Mouse (Mus musculus): ENCODE measurements around the gene Runx2. TPM values are rescaled to one million over a fixed set of nuclear protein-coding genes. Genes with fewer than 3 reads are reported as not detected.
A peak's percentile ranks its signal among the peaks of the same experiment; 100 is the strongest.

Runx2 gene
- polyA plus RNA-seq, 1 experiment from 2014 or later: 0.23 TPM

GRCm38 (mm10) chr17:44677782-44678181 is 136.8 kb downstream of the Runx2 start:
- Histone ChIP-seq H3K9me3 (replicated peaks) (no peaks in the 10 kb centered on the region), H3K27ac (no peak overlapping the region), H3K27me3 (no peaks in the 10 kb centered on the region), H3K4me2 (no peak overlapping the region), H3K4me3 (no peak overlapping the region), H3K4me1 (replicated peaks) (peaks cover 6% of the 10 kb centered on the region), H3K36me3 (no peaks in the 10 kb centered on the region), H3K9ac (no peak overlapping the region)
- ATAC-seq (replicated peaks; ENCODE audit: insufficient number of reproducible peaks, insufficient read depth, low FRiP score, low read depth): no peak
- 55% methylated on average over 7 of the region's 7 CpGs for WGBS

- no peak overlapping the region for H3K4me3 ChIP-seq
- ATAC-seq (replicated peaks; ENCODE audit: insufficient number of reproducible peaks, insufficient read depth, low FRiP score, low read depth): no peak
- H3K36me3 ChIP-seq: no peaks in the 10 kb centered on the region
- H3K27ac ChIP-seq: peak overlapping the region; percentile 73
- no peaks in the 10 kb centered on the region for H3K27me3 ChIP-seq
- H3K4me2 ChIP-seq: peak overlapping the region; percentile 14; the same call in 1 of the 2 replicates
- H3K9me3 ChIP-seq (replicated peaks): no peaks in the 10 kb centered on the region
- H3K9ac ChIP-seq: no peak overlapping the region
- WGBS: 63% methylated on average over 7 of the region's 7 CpGs
- H3K4me1 ChIP-seq (replicated peaks): peaks cover 23% of the 10 kb centered on the region
Measured at GRCm38 (mm10) chr17:44672806-44673205, 141.8 kb downstream of the Runx2 start.

GRCm38 (mm10) chr17:44671946-44672692 is 142.5 kb downstream of the Runx2 start:
- Histone ChIP-seq H3K9me3 (replicated peaks) (no peaks in the 10 kb centered on the region), H3K4me1 (replicated peaks) (peaks cover 26% of the 10 kb centered on the region), H3K36me3 (no peaks in the 10 kb centered on the region), H3K27ac (peak overlapping the region; percentile 73), H3K9ac (no peak overlapping the region), H3K4me2 (peak overlapping the region; percentile 31), H3K4me3 (no peak overlapping the region), H3K27me3 (no peaks in the 10 kb centered on the region)
- WGBS: 34% methylated on average over 16 of the region's 16 CpGs
- peak; percentile 91 for ATAC-seq (replicated peaks; ENCODE audit: insufficient number of reproducible peaks, insufficient read depth, low FRiP score, low read depth)

GRCm38 (mm10) chr17:44669985-44670384 is 144.6 kb downstream of the Runx2 start:
- Histone ChIP-seq H3K4me3 (no peak overlapping the region), H3K27ac (no peak overlapping the region), H3K36me3 (no peaks in the 10 kb centered on the region), H3K27me3 (no peaks in the 10 kb centered on the region), H3K9me3 (replicated peaks) (no peaks in the 10 kb centered on the region), H3K4me2 (no peak overlapping the region), H3K4me1 (replicated peaks) (peaks cover 26% of the 10 kb centered on the region), H3K9ac (no peak overlapping the region)
- no peak for ATAC-seq (replicated peaks; ENCODE audit: insufficient number of reproducible peaks, insufficient read depth, low FRiP score, low read depth)
- WGBS: 47% methylated on average over 11 of the region's 11 CpGs

GRCm38 (mm10) chr17:44667346-44667745 is 147.3 kb downstream of the Runx2 start:
- H3K27ac ChIP-seq: no peak overlapping the region
- no peak overlapping the region for H3K4me3 ChIP-seq
- 47% methylated on average over 5 of the region's 5 CpGs for WGBS
- no peaks in the 10 kb centered on the region for H3K36me3 ChIP-seq
- H3K4me1 ChIP-seq (replicated peaks): peaks cover 18% of the 10 kb centered on the region
- H3K4me2 ChIP-seq: no peak overlapping the region
- no peaks in the 10 kb centered on the region for H3K27me3 ChIP-seq
- no peaks in the 10 kb centered on the region for H3K9me3 ChIP-seq (replicated peaks)
- H3K9ac ChIP-seq: no peak overlapping the region
- no peak for ATAC-seq (replicated peaks; ENCODE audit: insufficient number of reproducible peaks, insufficient read depth, low FRiP score, low read depth)

GRCm38 (mm10) chr17:44663872-44664271 is 150.7 kb downstream of the Runx2 start:
- 83% methylated on average over 7 of the region's 7 CpGs for WGBS
- ATAC-seq (replicated peaks; ENCODE audit: insufficient number of reproducible peaks, insufficient read depth, low FRiP score, low read depth): no peak
- H3K27me3 ChIP-seq: no peaks in the 10 kb centered on the region
- H3K4me2 ChIP-seq: no peak overlapping the region
- H3K27ac ChIP-seq: no peak overlapping the region
- peaks cover 3% of the 10 kb centered on the region; the same call in 1 of the 2 replicates for H3K4me1 ChIP-seq (replicated peaks)
- H3K36me3 ChIP-seq: no peaks in the 10 kb centered on the region
- H3K9me3 ChIP-seq (replicated peaks): no peaks in the 10 kb centered on the region
- H3K9ac ChIP-seq: no peak overlapping the region
- no peak overlapping the region for H3K4me3 ChIP-seq

- WGBS: 75% methylated on average over 1 of the region's 1 CpGs
- no peak overlapping the region for H3K4me3 ChIP-seq
- no peaks in the 10 kb centered on the region for H3K9me3 ChIP-seq (replicated peaks)
- H3K4me2 ChIP-seq: no peak overlapping the region
- H3K4me1 ChIP-seq (replicated peaks): peaks cover 3% of the 10 kb centered on the region; the same call in 1 of the 2 replicates
- no peak overlapping the region for H3K9ac ChIP-seq
- no peaks in the 10 kb centered on the region for H3K36me3 ChIP-seq
- ATAC-seq (replicated peaks; ENCODE audit: insufficient number of reproducible peaks, insufficient read depth, low FRiP score, low read depth): no peak
- H3K27me3 ChIP-seq: no peaks in the 10 kb centered on the region
- no peak overlapping the region for H3K27ac ChIP-seq
Measured at GRCm38 (mm10) chr17:44663208-44663607, 151.4 kb downstream of the Runx2 start.

GRCm38 (mm10) chr17:44662080-44662706 is 152.4 kb downstream of the Runx2 start:
- no peaks in the 10 kb centered on the region for H3K36me3 ChIP-seq
- H3K9me3 ChIP-seq (replicated peaks): no peaks in the 10 kb centered on the region
- no peak overlapping the region for H3K4me3 ChIP-seq
- H3K27me3 ChIP-seq: no peaks in the 10 kb centered on the region
- no peaks in the 10 kb centered on the region for H3K4me1 ChIP-seq (replicated peaks)
- no peak for ATAC-seq (replicated peaks; ENCODE audit: insufficient number of reproducible peaks, insufficient read depth, low FRiP score, low read depth)
- H3K4me2 ChIP-seq: no peak overlapping the region
- no peak overlapping the region for H3K27ac ChIP-seq
- 76% methylated on average over 6 of the region's 6 CpGs for WGBS
- H3K9ac ChIP-seq: no peak overlapping the region

GRCm38 (mm10) chr17:44660121-44660806 is 154.3 kb downstream of the Runx2 start:
- H3K36me3 ChIP-seq: no peaks in the 10 kb centered on the region
- no peaks in the 10 kb centered on the region for H3K27me3 ChIP-seq
- H3K9ac ChIP-seq: no peak overlapping the region
- 75% methylated on average over 7 of the region's 7 CpGs for WGBS
- ATAC-seq (replicated peaks; ENCODE audit: insufficient number of reproducible peaks, insufficient read depth, low FRiP score, low read depth): no peak
- H3K4me1 ChIP-seq (replicated peaks): no peaks in the 10 kb centered on the region
- no peak overlapping the region for H3K27ac ChIP-seq
- H3K4me3 ChIP-seq: no peak overlapping the region
- H3K9me3 ChIP-seq (replicated peaks): no peaks in the 10 kb centered on the region
- H3K4me2 ChIP-seq: no peak overlapping the region

- H3K4me1 ChIP-seq (replicated peaks): no peaks in the 10 kb centered on the region
- H3K9ac ChIP-seq: no peak overlapping the region
- no peak for ATAC-seq (replicated peaks; ENCODE audit: insufficient number of reproducible peaks, insufficient read depth, low FRiP score, low read depth)
- no peaks in the 10 kb centered on the region for H3K27me3 ChIP-seq
- no peaks in the 10 kb centered on the region for H3K9me3 ChIP-seq (replicated peaks)
- no peak overlapping the region for H3K27ac ChIP-seq
- no peaks in the 10 kb centered on the region for H3K36me3 ChIP-seq
- H3K4me2 ChIP-seq: no peak overlapping the region
- no peak overlapping the region for H3K4me3 ChIP-seq
- 73% methylated on average over 4 of the region's 4 CpGs for WGBS
Measured at GRCm38 (mm10) chr17:44654503-44654902, 160.1 kb downstream of the Runx2 start.

GRCm38 (mm10) chr17:44653081-44653480 is 161.5 kb downstream of the Runx2 start:
- Histone ChIP-seq H3K4me3 (no peak overlapping the region), H3K9me3 (replicated peaks) (no peaks in the 10 kb centered on the region), H3K4me2 (no peak overlapping the region), H3K36me3 (no peaks in the 10 kb centered on the region), H3K4me1 (replicated peaks) (no peaks in the 10 kb centered on the region), H3K9ac (no peak overlapping the region), H3K27ac (no peak overlapping the region), H3K27me3 (0 out of 2 replicates have a peak, but pooled peaks cover 1% of the 10 kb centered on the region)
- WGBS: 83% methylated on average over 3 of the region's 3 CpGs
- ATAC-seq (replicated peaks; ENCODE audit: insufficient number of reproducible peaks, insufficient read depth, low FRiP score, low read depth): no peak
